Mouse (Mus musculus) heart, adult 2 months (tissue): ENCODE measurements around the gene Htr6.

ENCODE experiments used
- CTCF ChIP-seq: fragments of 200-600 bp; IDR thresholded peaks from 2 replicates; pipeline ENCODE4 v1.8.1; 2022; ENCODE audit warnings: antibody characterized with exemption, mild to moderate bottlenecking, moderate library complexity
- EP300 ChIP-seq: fragments of 200-500 bp; IDR thresholded peaks from 2 replicates; pipeline ENCODE4 v1.6.1; 2011; ENCODE audit warnings: low read depth, low read length, control low read depth; ENCODE audit not compliant: insufficient read depth
- POLR2A ChIP-seq: fragments of 200-500 bp; IDR thresholded peaks from 2 replicates; pipeline ENCODE4 v1.6.1; 2011; ENCODE audit warnings: mild to moderate bottlenecking, low read depth, low read length, control low read depth; ENCODE audit not compliant: insufficient read depth

DNA sequence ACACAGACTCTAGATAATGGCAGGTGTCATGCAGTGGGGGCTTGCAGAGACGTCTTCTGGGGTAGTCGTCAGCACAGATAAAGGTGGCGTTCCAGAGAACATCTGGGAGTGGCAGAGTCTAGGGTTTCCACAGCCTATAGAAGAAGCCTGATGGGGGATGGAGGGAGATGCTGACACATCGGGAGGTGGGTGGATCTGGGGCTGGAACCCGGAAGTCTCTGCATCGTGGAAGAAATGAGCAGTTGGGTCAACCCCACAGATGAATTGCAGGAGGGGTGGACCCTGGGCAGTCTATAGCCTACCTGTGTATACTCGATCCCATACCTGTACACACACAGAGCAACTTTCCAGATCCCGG, 41.4 kb downstream of the Htr6 start:
- TF ChIP-seq EP300, result no peak
- no peak for TF ChIP-seq POLR2A
- TF ChIP-seq CTCF, result no peak
